Mouse (Mus musculus) liver, embryonic 14 days (tissue): ENCODE data around the gene Wdr64. TPM values are rescaled to one million over a fixed set of nuclear protein-coding genes. Genes with fewer than 3 reads are reported as not detected.

ENCODE experiments used
- polyA plus RNA-seq: library from polyadenylated mRNA; depleted of rRNA; stranded (reverse); fragments of >200 nt; gene quantifications from 2 replicates; pipeline ENCODE4 v1.2.3, GENCODE M21; 2012; rRNA removed

The Wdr64 gene
- not detected in 2 replicates for polyA plus RNA-seq

DNA sequence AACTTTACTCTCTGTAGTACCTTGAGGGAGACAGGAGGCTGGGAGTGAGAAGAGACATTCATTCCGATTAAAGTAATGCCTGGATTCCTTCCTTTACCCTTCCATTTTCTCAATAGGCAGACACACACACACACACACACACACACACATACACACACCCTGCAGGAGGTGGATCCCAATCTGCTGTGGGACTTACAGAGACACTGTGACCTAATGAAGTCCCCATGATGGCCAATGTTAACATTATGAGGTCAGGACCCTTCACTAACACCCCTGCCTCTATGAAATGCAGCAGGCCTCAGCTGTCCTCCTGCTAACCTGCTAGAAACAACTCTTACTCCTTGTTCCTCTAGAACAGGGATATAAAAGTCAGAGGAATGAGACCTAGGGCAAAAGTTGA is at the start of gene Wdr64:
Wdr64 (plus strand) TSS at position 301 of the 400 bp plus-strand sequence.

DNA sequence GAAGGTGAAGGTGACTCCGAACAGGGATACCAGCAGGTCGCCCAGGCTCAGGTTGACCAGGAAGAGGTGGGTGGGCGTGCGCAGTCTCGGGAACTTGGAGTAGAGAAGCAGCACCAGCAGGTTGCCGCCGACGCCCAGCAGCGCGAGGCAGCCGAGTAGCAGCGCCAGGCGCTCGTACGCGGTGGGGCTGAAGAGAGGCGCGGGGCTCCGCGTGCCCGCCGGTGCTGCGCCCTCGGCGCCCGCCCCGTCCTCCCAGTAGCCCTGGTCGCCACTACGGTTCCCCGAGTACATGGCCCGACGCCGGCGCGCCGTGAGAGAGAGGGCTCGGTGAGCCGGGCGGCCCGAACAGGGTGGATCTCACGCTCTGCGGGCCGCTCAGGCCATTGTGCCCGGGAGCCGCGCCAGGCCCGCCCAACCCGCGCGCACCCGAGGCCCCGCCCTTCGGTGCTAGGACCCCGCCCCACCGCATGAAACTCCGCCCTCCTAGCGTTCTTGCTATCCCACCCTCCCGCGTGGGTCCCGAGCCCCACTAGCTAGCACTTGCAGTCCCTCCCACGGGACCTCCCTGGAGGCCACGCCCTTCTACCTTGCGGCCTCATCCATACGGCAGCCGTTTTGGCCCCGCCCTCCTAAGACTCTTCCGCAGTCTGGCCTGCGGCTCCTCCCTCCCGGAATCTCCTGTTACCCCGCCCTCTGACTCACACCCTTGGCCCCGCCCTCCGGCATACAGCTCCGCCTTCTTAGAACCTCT is 6.0 kb upstream of the Wdr64 start, which contains the start of the genes Opn3 and Chml:
Opn3 (minus strand) TSS at position 531 of the 751 bp plus-strand sequence.
Chml (minus strand) TSS at position 656 of the 751 bp plus-strand sequence.

Other genes with a start within 250 kb of the Wdr64 start
- 0.01 and 0.02 TPM in 2 replicates for gene Rgs7, start 206.1 kb upstream of the Wdr64 start, polyA plus RNA-seq
- 5.0 and 6.5 TPM in 2 replicates for gene Kmo, start 78.2 kb upstream of the Wdr64 start, polyA plus RNA-seq
- 63.0 and 66.7 TPM in 2 replicates for gene Fh1, start 73.0 kb upstream of the Wdr64 start, polyA plus RNA-seq
- 0.60 and 0.61 TPM in 2 replicates for gene Opn3, start 5.8 kb upstream of the Wdr64 start, polyA plus RNA-seq
- gene Chml, start 5.7 kb upstream of the Wdr64 start, polyA plus RNA-seq = 1.2 and 1.5 TPM in 2 replicates
- gene Exo1, start 182.0 kb downstream of the Wdr64 start, polyA plus RNA-seq = 10.0 and 12.2 TPM in 2 replicates
- gene Gm38100, start 221.7 kb downstream of the Wdr64 start, polyA plus RNA-seq = 0.02 TPM in 1 of 2 replicates, not detected in the other